Mouse (Mus musculus): ENCODE data around the gene Lsm6. TPM values are rescaled to one million over a fixed set of nuclear protein-coding genes. Genes with fewer than 3 reads are reported as not detected.

Gene Lsm6
- 228 and 236 TPM in 2 replicates for polyA plus RNA-seq (2015; fragmentation: Nextera tagmentation; extraction: Ambion mirVana)

GRCm38 (mm10) chr8:78820673-78821310 lies at the start of gene Lsm6:
TSS of gene Lsm6 (minus strand) at chr8:78821140.
- DNase-seq (ENCODE audit: low spot score) = peak; percentile 97

GRCm38 (mm10) chr8:78867036-78867435 lies 46.1 kb upstream of the Lsm6 start:
- DNase-seq (ENCODE audit: low spot score) = no peak

- DNase-seq (ENCODE audit: low spot score) = no peak
These were observed 42.1 kb upstream of the Lsm6 start for GRCm38 (mm10) chr8:78863001-78863400.

GRCm38 (mm10) chr8:78862046-78862445 lies 41.1 kb upstream of the Lsm6 start:
- DNase-seq (ENCODE audit: low spot score) = no peak

GRCm38 (mm10) chr8:78860789-78861188 lies 39.8 kb upstream of the Lsm6 start:
- no peak for DNase-seq (ENCODE audit: low spot score)

- DNase-seq (ENCODE audit: low spot score) = no peak
These were observed 36.5 kb upstream of the Lsm6 start for GRCm38 (mm10) chr8:78857421-78857820.

GRCm38 (mm10) chr8:78852279-78852678 lies 31.3 kb upstream of the Lsm6 start:
- no peak for DNase-seq (ENCODE audit: low spot score)

GRCm38 (mm10) chr8:78847240-78847639 lies 26.3 kb upstream of the Lsm6 start:
- no peak for DNase-seq (ENCODE audit: low spot score)

GRCm38 (mm10) chr8:78844559-78844958 lies 23.6 kb upstream of the Lsm6 start:
- no peak for DNase-seq (ENCODE audit: low spot score)

GRCm38 (mm10) chr8:78838656-78839413 lies 17.9 kb upstream of the Lsm6 start:
- DNase-seq (ENCODE audit: low spot score) = no peak

- no peak for DNase-seq (ENCODE audit: low spot score)
These were observed 15.2 kb upstream of the Lsm6 start for GRCm38 (mm10) chr8:78836091-78836490.

GRCm38 (mm10) chr8:78828414-78828813 lies 7.5 kb upstream of the Lsm6 start:
- DNase-seq (ENCODE audit: low spot score) = no peak

GRCm38 (mm10) chr8:78824515-78824914 lies 3.6 kb upstream of the Lsm6 start:
- no peak for DNase-seq (ENCODE audit: low spot score)

- DNase-seq (ENCODE audit: low spot score) = peak; percentile 38
These were observed 967 bp downstream of the Lsm6 start for GRCm38 (mm10) chr8:78819973-78820372.

GRCm38 (mm10) chr8:78814743-78815142 lies 6.2 kb downstream of the Lsm6 start:
- DNase-seq (ENCODE audit: low spot score) = no peak

- DNase-seq (ENCODE audit: low spot score) = no peak
These were observed 7.9 kb downstream of the Lsm6 start for GRCm38 (mm10) chr8:78813021-78813420.

- no peak for DNase-seq (ENCODE audit: low spot score)
These were observed 8.5 kb downstream of the Lsm6 start for GRCm38 (mm10) chr8:78812446-78812845.

- no peak for DNase-seq (ENCODE audit: low spot score)
These were observed 9.2 kb downstream of the Lsm6 start for GRCm38 (mm10) chr8:78811748-78812147.

GRCm38 (mm10) chr8:78810207-78810675 lies 10.7 kb downstream of the Lsm6 start:
- DNase-seq (ENCODE audit: low spot score) = no peak

- no peak for DNase-seq (ENCODE audit: low spot score)
These were observed 11.3 kb downstream of the Lsm6 start for GRCm38 (mm10) chr8:78809454-78810206.

- DNase-seq (ENCODE audit: low spot score) = no peak
These were observed 12.1 kb downstream of the Lsm6 start for GRCm38 (mm10) chr8:78808888-78809287.

GRCm38 (mm10) chr8:78808439-78808838 lies 12.5 kb downstream of the Lsm6 start:
- no peak for DNase-seq (ENCODE audit: low spot score)

Data from thymus, postnatal 0 days (tissue).